Mouse (Mus musculus): ENCODE results near the gene Col24a1.

- TF ChIP-seq POLR2A (IDR thresholded peaks at IDR 0.05; ENCODE audit: borderline replicate concordance, control insufficient read depth, low read depth, low read length) = no peak
- no peak for TF ChIP-seq CTCF (IDR thresholded peaks at IDR 0.05; ENCODE audit: control insufficient read depth, insufficient read depth, low read length)
These were observed 309.1 kb downstream of the Col24a1 start for GRCm38 (mm10) chr3:145601345-145601744.

Measured in bone marrow, adult 2 months (tissue).